Mouse (Mus musculus): ENCODE data around the gene Aloxe3.

DNA sequence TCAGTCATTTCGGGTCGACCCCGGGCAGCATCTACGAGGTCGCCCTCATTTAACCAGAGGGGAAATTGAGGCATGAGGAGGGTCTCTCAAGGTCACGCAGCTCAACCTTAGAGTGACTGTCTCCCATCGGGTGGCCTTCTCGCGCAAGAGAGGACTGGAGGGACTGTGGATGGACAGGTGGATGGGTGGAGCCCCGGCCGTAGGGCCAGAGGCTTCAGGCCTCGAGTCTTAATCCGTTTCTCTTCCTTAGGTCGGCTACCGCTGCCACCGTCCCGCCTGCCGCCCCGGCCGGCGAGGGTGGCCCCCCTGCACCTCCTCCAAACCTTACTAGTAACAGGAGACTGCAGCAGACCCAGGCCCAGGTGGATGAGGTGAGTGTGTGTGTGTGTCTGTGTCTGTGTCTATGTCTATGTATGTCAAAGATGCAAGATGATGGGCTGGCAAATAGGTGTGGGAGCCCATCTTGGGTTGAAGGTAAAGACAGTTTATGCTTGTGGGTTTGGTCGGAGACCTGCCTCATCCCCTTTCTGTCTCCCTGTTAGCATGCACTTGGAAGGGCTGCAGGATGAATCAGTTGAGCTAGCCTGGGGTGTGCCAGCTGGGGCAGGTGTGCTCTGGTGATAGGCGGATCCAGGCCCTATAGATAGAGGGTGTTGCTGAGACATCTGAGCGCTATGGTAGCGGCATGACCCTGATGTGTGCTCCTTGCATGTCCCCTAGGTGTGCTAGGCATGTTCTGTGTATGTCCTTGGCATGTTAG lies 36.7 kb upstream of the Aloxe3 start:
- TF ChIP-seq CTCF (IDR thresholded peaks at IDR 0.05), result no peak
- TF ChIP-seq EP300 (IDR thresholded peaks at IDR 0.05), result no peak

All from lung, postnatal 0 days (tissue).